Mouse (Mus musculus) neural tube, embryonic 14.5 days (tissue): ENCODE data around the gene Yif1b. TPM values are rescaled to one million over a fixed set of nuclear protein-coding genes. Genes with fewer than 3 reads are reported as not detected.
A peak's percentile ranks its signal among the peaks of the same experiment; 100 is the strongest.

Experiments
- ATAC-seq: fragments of 200-750 bp; cut with Nextera tagmentation; 2 replicates; pipeline ENCODE4 v1.8.0; 2017; ENCODE audit warnings: low read depth, mild to moderate bottlenecking, moderate TSS enrichment, moderate library complexity
- H3K27ac ChIP-seq: fragments of 300-500 bp; sonication (generic); 2 replicates; pipeline ENCODE4 v1.5.1; 2014; ENCODE audit warnings: low read depth, mild to moderate bottlenecking, control low read depth, low read length, moderate library complexity, mixed read lengths
- H3K27me3 ChIP-seq: fragments of 300-500 bp; sonication (generic); 2 replicates; pipeline ENCODE4 v1.6.1; 2014; ENCODE audit warnings: low read length; ENCODE audit not compliant: control insufficient read depth, insufficient read depth
- H3K36me3 ChIP-seq: fragments of 300-500 bp; sonication (generic); 2 replicates; pipeline ENCODE4 v1.6.1; 2014; ENCODE audit warnings: low read length, mixed read lengths; ENCODE audit not compliant: control insufficient read depth, insufficient read depth
- H3K4me1 ChIP-seq: fragments of 300-500 bp; sonication (generic); 2 replicates; pipeline ENCODE4 v1.6.1; 2014; ENCODE audit warnings: low read length; ENCODE audit not compliant: control insufficient read depth, insufficient read depth
- H3K4me2 ChIP-seq: fragments of 300-500 bp; sonication (generic); 2 replicates; pipeline ENCODE4 v1.6.1; 2014; ENCODE audit warnings: mild to moderate bottlenecking, low read depth, low read length, control low read depth
- H3K4me3 ChIP-seq: fragments of 300-500 bp; sonication (generic); 2 replicates; pipeline ENCODE4 v1.5.1; 2014; ENCODE audit warnings: low read depth, low read length, control low read depth, mixed read lengths
- H3K9ac ChIP-seq: fragments of 300-500 bp; sonication (generic); replicated peaks from 2 replicates; pipeline ENCODE4 v1.6.1; 2014; ENCODE audit warnings: low read depth, mild to moderate bottlenecking, control low read depth, low read length, mixed read lengths
- H3K9me3 ChIP-seq: fragments of 300-500 bp; sonication (generic); 2 replicates; pipeline ENCODE4 v1.6.1; 2016; ENCODE audit warnings: low read length; ENCODE audit not compliant: control insufficient read depth
- WGBS: fragments of 180-500 bp; shearing (Covaris S2); extraction: QIAGEN DNeasy Blood & Tissue Kit; methylation state at CpG from one replicate; pipeline ENCODE4 v1.1.7; 2014; 5-methylcytosine and 5-hydroxymethylcytosine counted together
- polyA plus RNA-seq: library from polyadenylated mRNA; unstranded; fragments of >200 nt; fragmentation: Nextera tagmentation; extraction: Ambion mirVana; gene quantifications from 2 replicates; pipeline ENCODE4 v1.2.1, GENCODE M21; 2014

The Yif1b gene
- polyA plus RNA-seq, 1 experiment from 2014 or later: 104 TPM

DNA sequence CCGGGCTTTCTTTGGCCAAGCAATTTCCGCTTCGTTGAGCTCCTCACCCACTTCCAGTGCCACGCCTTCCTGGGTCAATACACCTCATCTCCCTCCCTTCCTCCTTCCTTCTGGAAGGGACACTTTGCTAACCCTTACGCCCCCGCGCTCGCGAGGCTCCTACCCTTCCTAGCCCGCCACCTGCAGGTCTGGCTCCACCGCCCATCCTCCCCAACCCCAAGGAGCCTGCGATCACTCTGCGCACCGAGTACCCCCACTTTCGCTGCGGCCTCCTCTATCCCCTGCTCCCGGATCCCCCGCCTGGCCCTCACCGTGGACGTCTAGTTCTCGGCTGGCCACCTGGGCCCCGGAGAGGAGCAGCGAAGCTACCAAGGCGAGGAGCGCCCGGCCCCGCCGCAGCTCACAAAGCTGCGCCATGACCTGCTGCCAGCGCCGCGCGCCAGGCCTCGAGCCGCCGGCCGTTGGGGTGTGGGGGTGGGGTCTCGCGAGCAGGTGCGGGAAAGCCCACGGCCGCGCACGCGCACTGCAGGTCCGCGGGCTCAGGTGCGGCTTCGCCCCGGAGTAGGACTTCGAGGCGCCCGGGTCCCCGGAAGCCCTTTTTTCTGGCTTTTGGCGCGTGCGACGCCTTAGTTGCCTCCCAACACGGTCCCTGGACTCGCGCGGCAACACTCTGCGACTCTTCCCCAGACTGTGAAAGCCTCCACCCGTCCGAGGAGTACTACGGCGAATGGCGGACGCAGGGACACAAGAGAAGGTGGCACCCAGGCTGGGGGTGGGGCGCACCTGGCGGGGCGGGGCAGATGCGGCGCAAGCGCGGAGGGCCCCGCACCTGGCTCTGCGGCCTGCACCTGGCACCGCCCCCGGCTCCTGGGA lies 43.3 kb downstream of the Yif1b start, which contains the start of gene Spint2:
Spint2 (minus strand) TSS at position 712 of the 873 bp plus-strand sequence.
- Histone ChIP-seq H3K36me3 (no peaks in the 10 kb centered on the region), H3K9me3 (no peaks in the 10 kb centered on the region), H3K27ac (no peak within 1 kb of the TSS), H3K4me3 (peak within 1 kb of the TSS; percentile 62), H3K4me1 (peaks cover 11% of the 10 kb centered on the region; the same call in 1 of the 2 replicates), H3K9ac (peak within 1 kb of the TSS; percentile 54), H3K4me2 (peak within 1 kb of the TSS; percentile 92), H3K27me3 (peaks cover 18% of the 10 kb centered on the region; the same call in 1 of the 2 replicates)
- ATAC-seq: peak; percentile 82
- WGBS: under 1% methylated on average over 71 of the region's 80 CpGs

DNA sequence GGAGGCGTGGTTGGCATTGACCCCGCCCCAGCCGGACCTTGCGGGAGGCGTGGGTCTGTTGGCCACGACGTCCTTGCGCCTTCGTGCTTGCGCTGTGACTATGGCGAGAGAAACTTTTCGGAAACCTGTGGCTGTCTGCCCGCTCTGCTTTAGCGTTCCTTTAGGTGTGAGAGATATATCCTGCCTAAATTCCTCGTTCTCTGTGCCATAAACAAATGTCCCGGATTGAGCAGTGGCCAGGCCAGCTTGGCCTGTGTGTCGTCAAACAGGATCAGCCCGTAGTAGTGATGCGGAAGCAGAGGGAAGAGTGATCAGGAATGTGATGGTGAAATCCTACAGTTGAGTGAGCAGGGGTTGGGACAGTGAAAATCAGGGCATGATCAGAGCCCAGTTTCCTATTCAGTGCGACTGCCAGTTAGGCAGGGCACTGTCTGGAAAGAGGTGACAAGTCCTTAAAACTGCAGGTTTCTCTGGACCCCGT lies 44.0 kb downstream of the Yif1b start:
- H3K27me3 ChIP-seq: peaks cover 18% of the 10 kb centered on the region; the same call in 1 of the 2 replicates

DNA sequence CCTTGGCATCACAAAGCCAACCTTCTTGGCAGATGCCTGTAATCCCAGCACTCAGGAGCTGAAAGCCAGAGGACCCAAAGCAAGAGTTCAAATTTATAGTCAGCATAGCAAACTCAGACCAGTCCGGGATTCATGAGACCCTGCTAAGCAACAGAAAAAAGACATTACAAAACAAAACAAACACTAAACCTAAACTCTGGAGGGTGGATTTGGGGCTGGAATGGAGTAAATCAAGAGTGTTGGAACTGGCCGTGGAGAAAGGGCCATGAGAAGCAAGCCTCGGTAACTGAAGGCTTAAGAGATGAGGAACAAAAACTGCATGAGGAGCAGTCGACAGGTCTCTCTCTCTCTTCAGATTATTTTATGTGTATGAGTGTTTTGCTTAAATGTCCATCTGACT lies 45.7 kb downstream of the Yif1b start:
- 84% methylated on average over 4 of the region's 4 CpGs for whole genome bisulfite sequencing
- H3K27ac ChIP-seq: no peak overlapping the region
- no peak overlapping the region for H3K9ac ChIP-seq
- peaks cover 18% of the 10 kb centered on the region; the same call in 1 of the 2 replicates for H3K27me3 ChIP-seq
- ATAC-seq: no peak
- H3K4me2 ChIP-seq: no peak overlapping the region
- no peaks in the 10 kb centered on the region for H3K9me3 ChIP-seq
- H3K4me3 ChIP-seq: no peak overlapping the region
- H3K4me1 ChIP-seq: peaks cover 11% of the 10 kb centered on the region; the same call in 1 of the 2 replicates
- H3K36me3 ChIP-seq: no peaks in the 10 kb centered on the region

More for the DNA sequence above, 44.0 kb downstream of the Yif1b start:
- Histone ChIP-seq H3K9me3 (no peaks in the 10 kb centered on the region), H3K9ac (peak overlapping the region; percentile 54), H3K36me3 (no peaks in the 10 kb centered on the region), H3K4me2 (peak overlapping the region; percentile 92), H3K27ac (no peak overlapping the region), H3K4me3 (peak overlapping the region; percentile 62), H3K4me1 (peaks cover 11% of the 10 kb centered on the region; the same call in 1 of the 2 replicates)
- 12% methylated on average over 21 of the region's 21 CpGs for WGBS
- peak; percentile 13; the same call in 1 of the 2 replicates for ATAC-seq

DNA sequence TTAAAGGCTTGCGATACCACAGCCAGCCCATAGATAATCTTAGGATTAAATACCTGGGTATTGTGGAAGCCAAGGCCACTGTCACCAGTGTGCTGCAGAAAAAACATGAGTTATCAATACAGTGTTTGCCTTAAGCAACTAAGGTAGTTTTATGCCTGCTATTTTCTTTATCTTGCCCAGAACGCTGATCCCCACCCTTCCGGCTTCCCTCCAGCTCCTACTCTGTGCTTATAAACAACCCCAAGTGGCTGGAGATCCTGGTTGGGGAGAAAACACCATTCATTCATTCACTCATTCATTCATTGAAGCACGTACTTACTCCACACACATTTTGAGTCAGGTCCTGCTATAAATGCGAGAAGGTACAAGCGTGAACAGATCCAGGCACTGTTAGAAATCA lies 46.4 kb downstream of the Yif1b start:
- no peak overlapping the region for H3K27ac ChIP-seq
- 97% methylated on average over 6 of the region's 6 CpGs for WGBS
- no peak overlapping the region for H3K4me3 ChIP-seq
- H3K27me3 ChIP-seq: peaks cover 18% of the 10 kb centered on the region; the same call in 1 of the 2 replicates
- ATAC-seq: no peak
- no peaks in the 10 kb centered on the region for H3K36me3 ChIP-seq
- no peak overlapping the region for H3K9ac ChIP-seq
- H3K4me1 ChIP-seq: peaks cover 11% of the 10 kb centered on the region; the same call in 1 of the 2 replicates
- H3K9me3 ChIP-seq: no peaks in the 10 kb centered on the region
- no peak overlapping the region for H3K4me2 ChIP-seq

DNA sequence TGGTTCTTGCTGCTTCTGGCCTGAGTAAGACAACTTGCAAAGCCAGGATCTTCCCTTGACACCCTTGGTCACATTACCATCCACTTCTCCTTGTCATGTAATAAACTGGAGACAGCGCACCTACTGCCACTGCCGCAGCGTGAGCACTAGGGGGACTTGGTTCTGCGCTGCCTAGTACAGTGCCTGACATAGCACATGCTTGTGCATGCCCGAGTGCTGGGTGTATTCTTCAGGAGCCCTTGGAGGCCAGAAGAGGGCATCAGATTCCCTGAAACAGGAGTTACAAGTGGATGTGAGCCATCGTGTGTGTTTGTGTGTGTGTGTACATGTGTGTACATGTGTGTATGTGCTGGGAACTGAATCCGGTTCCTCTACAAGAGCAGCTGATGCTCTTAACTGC lies 49.4 kb downstream of the Yif1b start:
- Histone ChIP-seq H3K27ac (no peak overlapping the region), H3K9me3 (no peaks in the 10 kb centered on the region), H3K4me1 (peaks cover 4% of the 10 kb centered on the region; the same call in 1 of the 2 replicates), H3K36me3 (no peaks in the 10 kb centered on the region), H3K27me3 (0 out of 2 replicates have a peak, but pooled peaks cover 4% of the 10 kb centered on the region), H3K4me2 (no peak overlapping the region), H3K4me3 (no peak overlapping the region), H3K9ac (no peak overlapping the region)
- no peak for ATAC-seq
- WGBS: 83% methylated on average over 7 of the region's 7 CpGs

DNA sequence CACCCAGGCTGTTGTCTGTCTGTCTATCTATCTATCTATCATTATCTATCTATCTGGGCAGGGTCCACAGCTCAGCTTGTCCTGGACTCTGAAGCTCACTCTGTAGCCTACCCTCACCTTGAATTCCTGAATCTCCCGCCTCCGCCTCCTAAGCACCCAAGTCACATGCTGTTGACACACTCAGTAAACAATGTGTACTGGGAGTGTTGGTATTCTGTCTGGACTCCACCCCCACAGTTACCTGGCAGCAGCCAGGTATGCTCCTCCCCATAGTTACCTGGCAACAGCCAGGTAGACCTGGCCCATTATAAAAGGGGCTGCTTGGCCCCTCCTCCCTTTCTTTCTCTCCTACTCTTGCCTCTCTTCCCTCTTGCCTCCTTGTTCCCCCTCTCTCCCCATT lies 50.0 kb downstream of the Yif1b start:
- Histone ChIP-seq H3K27ac (no peak overlapping the region), H3K9ac (no peak overlapping the region), H3K4me2 (no peak overlapping the region), H3K27me3 (no peaks in the 10 kb centered on the region), H3K4me3 (no peak overlapping the region), H3K36me3 (no peaks in the 10 kb centered on the region), H3K4me1 (peaks cover 6% of the 10 kb centered on the region; the same call in 1 of the 2 replicates), H3K9me3 (no peaks in the 10 kb centered on the region)
- ATAC-seq: no peak
- 83% methylated on average over 2 of the region's 2 CpGs for WGBS

DNA sequence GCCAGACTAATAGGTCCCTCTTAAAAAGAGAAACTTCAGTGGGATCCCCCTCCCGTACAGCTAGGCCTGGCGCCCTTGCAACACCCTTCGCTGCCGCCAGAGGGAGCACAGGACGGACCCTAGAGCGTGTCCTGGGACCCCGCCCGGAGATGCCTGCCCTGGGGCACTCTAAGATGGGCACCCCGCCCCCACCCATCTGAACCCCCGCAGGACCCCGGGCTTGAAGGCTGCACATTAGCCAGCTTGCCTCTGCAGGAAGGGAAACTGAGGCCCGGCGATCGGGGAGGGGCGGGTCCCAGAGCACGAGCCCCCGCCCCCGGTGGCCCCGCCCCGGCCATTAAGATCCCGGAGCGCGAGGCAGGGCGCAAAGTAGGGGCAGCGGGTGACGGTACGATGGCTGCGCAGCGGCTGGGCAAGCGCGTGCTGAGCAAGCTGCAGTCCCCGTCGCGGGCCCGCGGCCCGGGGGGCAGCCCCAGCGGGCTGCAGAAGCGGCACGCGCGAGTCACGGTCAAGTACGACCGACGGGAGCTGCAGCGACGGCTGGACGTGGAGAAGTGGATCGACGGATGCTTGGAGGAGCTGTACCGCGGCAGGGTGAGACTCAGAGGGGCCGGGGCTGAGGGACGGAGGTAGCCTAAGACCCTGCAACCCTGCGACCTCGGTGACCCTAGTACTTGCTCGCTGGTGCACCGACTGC lies 51.0 kb downstream of the Yif1b start, which contains the start of gene Ppp1r14a:
Ppp1r14a (plus strand) TSS at position 367 of the 697 bp plus-strand sequence.
- peaks cover 6% of the 10 kb centered on the region; the same call in 1 of the 2 replicates for H3K4me1 ChIP-seq
- peak within 1 kb of the TSS; percentile 79 for H3K4me2 ChIP-seq
- no peaks in the 10 kb centered on the region for H3K36me3 ChIP-seq
- H3K9ac ChIP-seq: peak within 1 kb of the TSS; percentile 46
- peak within 1 kb of the TSS; percentile 41 for H3K4me3 ChIP-seq
- WGBS: under 1% methylated on average over 51 of the region's 59 CpGs
- no peaks in the 10 kb centered on the region for H3K27me3 ChIP-seq
- 0 out of 2 replicates have a peak within 1 kb of the TSS, but pooled peaks have one; percentile 7 for H3K27ac ChIP-seq
- ATAC-seq: peak; percentile 38; the same call in 1 of the 2 replicates
- no peaks in the 10 kb centered on the region for H3K9me3 ChIP-seq

DNA sequence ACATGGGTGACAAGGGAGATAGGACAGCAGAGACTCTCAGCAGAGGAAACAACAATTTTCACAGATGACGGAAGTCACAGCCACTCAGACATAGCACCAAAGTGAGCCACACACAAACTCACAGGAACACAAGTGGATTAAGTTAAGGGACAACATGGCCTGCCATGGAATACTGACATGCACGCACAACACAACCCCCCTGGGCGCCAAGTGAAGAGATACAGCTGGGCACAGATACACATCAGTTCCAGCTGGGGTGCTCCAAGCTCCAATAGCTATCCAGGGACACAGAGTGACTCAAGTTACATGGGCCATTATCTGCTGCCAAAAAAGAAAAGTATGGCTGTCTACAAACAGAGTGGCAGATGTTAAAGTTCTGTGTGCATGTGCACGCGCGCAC lies 51.7 kb downstream of the Yif1b start:
- Histone ChIP-seq H3K4me2 (peak overlapping the region; percentile 23; the same call in 1 of the 2 replicates), H3K36me3 (no peaks in the 10 kb centered on the region), H3K9ac (no peak overlapping the region), H3K9me3 (no peaks in the 10 kb centered on the region), H3K4me3 (no peak overlapping the region), H3K27me3 (no peaks in the 10 kb centered on the region), H3K4me1 (peaks cover 6% of the 10 kb centered on the region; the same call in 1 of the 2 replicates), H3K27ac (no peak overlapping the region)
- 63% methylated on average over 6 of the region's 6 CpGs for WGBS
- no peak for ATAC-seq
